Mouse (Mus musculus) kidney, embryonic 15.5 days (tissue): Measurements from ENCODE around the gene Amh. TPM values are rescaled to one million over a fixed set of nuclear protein-coding genes. Genes with fewer than 3 reads are reported as not detected.
"Not testable (repeated sequence)": the region's sequence is repeated elsewhere in the genome, so short reads cannot be mapped to it uniquely, and the experiment has no call there.

Experiments
- ATAC-seq: fragments of 200-750 bp; cut with Nextera tagmentation; replicated peaks from 2 replicates; pipeline ENCODE4 v1.8.0; 2017; ENCODE audit warnings: moderate TSS enrichment; ENCODE audit not compliant: low FRiP score
- H3K27ac ChIP-seq: fragments of 300-500 bp; sonication (generic); 2 replicates; pipeline ENCODE4 v1.5.1; 2015; ENCODE audit warnings: mild to moderate bottlenecking, inconsistent platforms
- H3K27me3 ChIP-seq: fragments of 300-500 bp; sonication (generic); 2 replicates; pipeline ENCODE4 v1.6.1; 2015; ENCODE audit warnings: inconsistent platforms
- H3K36me3 ChIP-seq: fragments of 300-500 bp; sonication (generic); 2 replicates; pipeline ENCODE4 v1.6.1; 2015; ENCODE audit warnings: inconsistent platforms
- H3K4me1 ChIP-seq: fragments of 300-500 bp; sonication (generic); 2 replicates; pipeline ENCODE4 v1.6.1; 2015; ENCODE audit warnings: inconsistent platforms
- H3K4me2 ChIP-seq: fragments of 300-500 bp; sonication (generic); 2 replicates; pipeline ENCODE4 v1.6.1; 2015; ENCODE audit warnings: moderate library complexity, mild to moderate bottlenecking, inconsistent platforms
- H3K4me3 ChIP-seq: fragments of 300-500 bp; sonication (generic); replicated peaks from 2 replicates; pipeline ENCODE4 v1.5.1; 2015; ENCODE audit warnings: mild to moderate bottlenecking, inconsistent platforms
- H3K9ac ChIP-seq: fragments of 300-500 bp; sonication (generic); 2 replicates; pipeline ENCODE4 v1.6.1; 2015; ENCODE audit warnings: mild to moderate bottlenecking, inconsistent platforms
- H3K9me3 ChIP-seq: fragments of 300-500 bp; sonication (generic); replicated peaks from 2 replicates; pipeline ENCODE4 v1.6.1; 2016; ENCODE audit warnings: inconsistent platforms
- WGBS: fragments of 180-500 bp; shearing (Covaris S2); methylation state at CpG from one replicate; pipeline ENCODE4 v1.1.7; 2015; ENCODE audit warnings: mixed read lengths; 5-methylcytosine and 5-hydroxymethylcytosine counted together
- polyA plus RNA-seq: library from polyadenylated mRNA; unstranded; fragments of >200 nt; fragmentation: Nextera tagmentation; extraction: Ambion mirVana; gene quantifications from 2 replicates; pipeline ENCODE4 v1.2.1, GENCODE M21; 2015

The Amh gene
- polyA plus RNA-seq, 1 experiment from 2014 or later: not detected

GRCm38 (mm10) chr10:80824827-80825226, 19.8 kb downstream of the Amh start:
- Histone ChIP-seq H3K4me2 (no peak overlapping the region), H3K4me3 (no peak overlapping the region), H3K27ac (0 out of 2 replicates have a peak overlapping the region, but pooled peaks have one; percentile 71), H3K27me3 (no peaks in the 10 kb centered on the region), H3K4me1 (peaks cover 36% of the 10 kb centered on the region), H3K9ac (no peak overlapping the region), H3K36me3 (peaks cover 14% of the 10 kb centered on the region), H3K9me3 (no peaks in the 10 kb centered on the region)
- no peak for ATAC-seq
- 67% methylated on average over 2 of the region's 2 CpGs for WGBS

- Histone ChIP-seq H3K4me3 (peak within 1 kb of the TSS; percentile 80), H3K27me3 (no peaks in the 10 kb centered on the region), H3K27ac (peak within 1 kb of the TSS; percentile 90), H3K4me1 (peaks cover 51% of the 10 kb centered on the region), H3K9me3 (no peaks in the 10 kb centered on the region), H3K9ac (peak within 1 kb of the TSS; percentile 94), H3K36me3 (peaks cover 25% of the 10 kb centered on the region), H3K4me2 (peak within 1 kb of the TSS; percentile 79)
- ATAC-seq: peak; percentile 96
- under 1% methylated on average over 75 of the region's 82 CpGs for WGBS
These were observed 21.4 kb downstream of the Amh start, which contains the start of gene Oaz1 for GRCm38 (mm10) chr10:80826151-80827062. Gene Oaz1, plus strand, starts transcription at chr10:80826656.

- ATAC-seq: no peak
- H3K4me3 ChIP-seq: peak overlapping the region; percentile 80
- peak overlapping the region; percentile 90 for H3K27ac ChIP-seq
- H3K27me3 ChIP-seq: no peaks in the 10 kb centered on the region
- peaks cover 53% of the 10 kb centered on the region for H3K4me1 ChIP-seq
- H3K36me3 ChIP-seq: peaks cover 25% of the 10 kb centered on the region
- peak overlapping the region; percentile 94 for H3K9ac ChIP-seq
- H3K9me3 ChIP-seq: no peaks in the 10 kb centered on the region
- WGBS: 6% methylated on average over 29 of the region's 29 CpGs
- peak overlapping the region; percentile 79 for H3K4me2 ChIP-seq
These were observed 22.2 kb downstream of the Amh start for GRCm38 (mm10) chr10:80827063-80827869.

GRCm38 (mm10) chr10:80827870-80828420, 22.9 kb downstream of the Amh start:
- H3K4me3 ChIP-seq: peak overlapping the region; percentile 80
- no peaks in the 10 kb centered on the region for H3K27me3 ChIP-seq
- H3K36me3 ChIP-seq: peaks cover 25% of the 10 kb centered on the region
- H3K9me3 ChIP-seq: no peaks in the 10 kb centered on the region
- peak overlapping the region; percentile 79 for H3K4me2 ChIP-seq
- 70% methylated on average over 10 of the region's 10 CpGs for WGBS
- ATAC-seq: no peak
- H3K27ac ChIP-seq: no peak overlapping the region
- peak overlapping the region; percentile 94 for H3K9ac ChIP-seq
- peaks cover 53% of the 10 kb centered on the region for H3K4me1 ChIP-seq

GRCm38 (mm10) chr10:80828587-80828986, 23.5 kb downstream of the Amh start:
- peak overlapping the region; percentile 79 for H3K4me2 ChIP-seq
- 73% methylated on average over 9 of the region's 9 CpGs for WGBS
- not testable (repeated sequence) for H3K27ac ChIP-seq, H3K9ac ChIP-seq, H3K9me3 ChIP-seq, H3K27me3 ChIP-seq, ATAC-seq
- H3K36me3 ChIP-seq: peaks cover 25% of the 10 kb centered on the region
- peaks cover 53% of the 10 kb centered on the region for H3K4me1 ChIP-seq
- peak overlapping the region; percentile 80 for H3K4me3 ChIP-seq

GRCm38 (mm10) chr10:80829359-80830278, 24.6 kb downstream of the Amh start:
- Histone ChIP-seq H3K9me3 (0 out of 2 replicates have a peak, but pooled peaks cover 4% of the 10 kb centered on the region), H3K27me3 (peaks cover 16% of the 10 kb centered on the region), H3K36me3 (peaks cover 25% of the 10 kb centered on the region), H3K27ac (peak overlapping the region; percentile 66; the same call in 1 of the 2 replicates), H3K9ac (no peak overlapping the region), H3K4me2 (no peak overlapping the region), H3K4me1 (peaks cover 43% of the 10 kb centered on the region), H3K4me3 (no peak overlapping the region)
- WGBS: 64% methylated on average over 1 of the region's 1 CpGs
- no peak for ATAC-seq

GRCm38 (mm10) chr10:80831136-80831535, 26.1 kb downstream of the Amh start:
- no peak overlapping the region for H3K9ac ChIP-seq
- H3K4me2 ChIP-seq: peak overlapping the region; percentile 4; the same call in 1 of the 2 replicates
- WGBS: 1% methylated on average over 9 of the region's 9 CpGs
- H3K9me3 ChIP-seq: 0 out of 2 replicates have a peak, but pooled peaks cover 4% of the 10 kb centered on the region
- ATAC-seq: 0 out of 2 replicates have a peak, but pooled peaks have one; percentile 3
- H3K27ac ChIP-seq: peak overlapping the region; percentile 66
- peaks cover 25% of the 10 kb centered on the region for H3K36me3 ChIP-seq
- peak overlapping the region; percentile 10; the same call in 1 of the 2 replicates for H3K4me3 ChIP-seq
- H3K27me3 ChIP-seq: peaks cover 31% of the 10 kb centered on the region
- peaks cover 49% of the 10 kb centered on the region for H3K4me1 ChIP-seq

- Histone ChIP-seq H3K36me3 (peaks cover 25% of the 10 kb centered on the region), H3K4me3 (no peak overlapping the region), H3K4me1 (peaks cover 51% of the 10 kb centered on the region), H3K4me2 (no peak overlapping the region), H3K9ac (no peak overlapping the region), H3K27ac (no peak overlapping the region), H3K27me3 (peaks cover 48% of the 10 kb centered on the region), H3K9me3 (0 out of 2 replicates have a peak, but pooled peaks cover 4% of the 10 kb centered on the region)
- WGBS: 77% methylated on average over 7 of the region's 7 CpGs
- no peak for ATAC-seq
These were observed 27.8 kb downstream of the Amh start for GRCm38 (mm10) chr10:80832818-80833217.

GRCm38 (mm10) chr10:80835617-80836016, 30.6 kb downstream of the Amh start:
- H3K4me3 ChIP-seq: no peak overlapping the region
- no peak overlapping the region for H3K4me2 ChIP-seq
- 0 out of 2 replicates have a peak, but pooled peaks cover 4% of the 10 kb centered on the region for H3K9me3 ChIP-seq
- peaks cover 61% of the 10 kb centered on the region for H3K27me3 ChIP-seq
- H3K27ac ChIP-seq: no peak overlapping the region
- peaks cover 27% of the 10 kb centered on the region for H3K4me1 ChIP-seq
- H3K36me3 ChIP-seq: peaks cover 3% of the 10 kb centered on the region
- 58% methylated on average over 30 of the region's 30 CpGs for WGBS
- no peak for ATAC-seq
- H3K9ac ChIP-seq: no peak overlapping the region

GRCm38 (mm10) chr10:80836949-80837379, 31.9 kb downstream of the Amh start:
- WGBS: 49% methylated on average over 7 of the region's 7 CpGs
- no peak overlapping the region for H3K4me3 ChIP-seq
- peaks cover 18% of the 10 kb centered on the region; the same call in 1 of the 2 replicates for H3K4me1 ChIP-seq
- H3K27me3 ChIP-seq: peaks cover 73% of the 10 kb centered on the region
- 0 out of 2 replicates have a peak, but pooled peaks cover 4% of the 10 kb centered on the region for H3K9me3 ChIP-seq
- ATAC-seq: no peak
- H3K4me2 ChIP-seq: no peak overlapping the region
- H3K9ac ChIP-seq: no peak overlapping the region
- no peaks in the 10 kb centered on the region for H3K36me3 ChIP-seq
- no peak overlapping the region for H3K27ac ChIP-seq
